Mouse (Mus musculus) limb, embryonic 11.5 days (tissue): Measurements from ENCODE around the gene Itga6. TPM values are rescaled to one million over a fixed set of nuclear protein-coding genes. Genes with fewer than 3 reads are reported as not detected.
A peak's percentile ranks its signal among the peaks of the same experiment; 100 is the strongest.

ENCODE experiments used
- ATAC-seq: fragments of 200-750 bp; cut with Nextera tagmentation; 2 replicates; pipeline ENCODE4 v1.8.0; 2017; ENCODE audit warnings: low read depth; ENCODE audit not compliant: insufficient number of reproducible peaks, low FRiP score, low TSS enrichment
- DNase-seq: peaks from one replicate; pipeline ENCODE4 v3.0.0-alpha.2; 2015; ENCODE audit warnings: low spot score
- H3K27ac ChIP-seq: fragments of 300-500 bp; sonication (generic); replicated peaks from 2 replicates; pipeline ENCODE4 v1.5.1; 2014; ENCODE audit warnings: low read depth, mild to moderate bottlenecking, low read length
- H3K27me3 ChIP-seq: fragments of 300-500 bp; sonication (generic); 2 replicates; pipeline ENCODE4 v1.6.1; 2014; ENCODE audit warnings: mild to moderate bottlenecking, low read length, mixed read lengths; ENCODE audit not compliant: control insufficient read depth, insufficient read depth
- H3K36me3 ChIP-seq: fragments of 300-500 bp; sonication (generic); 2 replicates; pipeline ENCODE4 v1.6.1; 2014; ENCODE audit warnings: mild to moderate bottlenecking, low read length, moderate library complexity, mixed read lengths; ENCODE audit not compliant: control insufficient read depth, insufficient read depth
- H3K4me1 ChIP-seq: fragments of 300-500 bp; sonication (generic); 2 replicates; pipeline ENCODE4 v1.6.1; 2014; ENCODE audit warnings: low read length, mixed read lengths; ENCODE audit not compliant: control insufficient read depth, insufficient read depth
- H3K4me2 ChIP-seq: fragments of 300-500 bp; sonication (generic); 2 replicates; pipeline ENCODE4 v1.6.1; 2014; ENCODE audit warnings: low read depth, mild to moderate bottlenecking, moderate library complexity; ENCODE audit not compliant: severe bottlenecking
- H3K4me3 ChIP-seq: fragments of 300-500 bp; sonication (generic); 2 replicates; pipeline ENCODE4 v1.5.1; 2014; ENCODE audit warnings: low read depth, low read length
- H3K9ac ChIP-seq: fragments of 300-500 bp; sonication (generic); 2 replicates; pipeline ENCODE4 v1.6.1; 2014; ENCODE audit warnings: mild to moderate bottlenecking, low read length
- H3K9me3 ChIP-seq: fragments of 300-500 bp; sonication (generic); 2 replicates; pipeline ENCODE4 v1.6.1; 2016; ENCODE audit warnings: low read length; ENCODE audit not compliant: control insufficient read depth
- WGBS: fragments of 180-500 bp; shearing (Covaris S2); extraction: QIAGEN DNeasy Blood & Tissue Kit; methylation state at CpG from one replicate; pipeline ENCODE4 v1.1.7; 2014; 5-methylcytosine and 5-hydroxymethylcytosine counted together
- polyA plus RNA-seq: library from polyadenylated mRNA; unstranded; fragments of >200 nt; fragmentation: Nextera tagmentation; extraction: Ambion mirVana; gene quantifications from 2 replicates; pipeline ENCODE4 v1.2.1, GENCODE M21; 2014

Gene Itga6
- polyA plus RNA-seq, 1 experiment from 2014 or later: 28.0 TPM

DNA sequence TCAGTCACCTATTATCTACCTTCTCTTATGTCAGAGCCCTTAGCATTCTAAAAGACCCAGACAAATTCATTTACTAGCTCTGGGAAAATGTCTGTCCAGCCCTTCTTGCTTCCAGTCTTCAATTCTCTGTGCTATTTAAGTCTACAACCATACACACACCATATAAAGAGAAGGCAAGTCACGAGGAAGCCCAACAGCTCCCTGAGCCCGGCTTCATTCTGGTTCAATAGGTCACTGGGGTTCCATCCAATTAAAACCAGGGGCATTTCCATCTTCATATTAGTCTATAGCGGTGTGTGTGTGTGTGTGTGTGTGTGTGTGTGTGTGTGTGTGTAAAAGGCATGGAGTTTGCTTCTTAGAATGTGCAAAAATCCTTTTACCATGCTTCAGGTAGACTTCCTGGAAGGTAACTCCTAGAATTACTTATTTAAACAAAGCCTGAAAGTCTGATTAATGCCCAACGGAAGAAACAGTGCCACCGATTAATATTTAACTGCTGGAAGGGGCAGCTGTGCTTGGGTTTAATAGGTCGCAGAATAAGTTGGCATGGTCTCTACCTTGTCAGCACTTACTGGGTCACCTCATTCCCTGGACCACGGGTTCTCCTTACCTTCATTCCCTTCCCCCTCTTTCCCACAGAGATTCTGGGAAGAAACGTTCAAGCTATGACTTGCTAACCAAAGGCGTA, 6.1 kb upstream of the Itga6 start:
- no peak overlapping the region for H3K4me3 ChIP-seq
- no peaks in the 10 kb centered on the region for H3K9me3 ChIP-seq
- H3K27ac ChIP-seq: no peak overlapping the region
- peaks cover under 1% of the 10 kb centered on the region; the same call in 1 of the 2 replicates for H3K4me1 ChIP-seq
- H3K4me2 ChIP-seq: no peak overlapping the region
- DNase-seq (no peak), ATAC-seq (no peak)
- 68% methylated on average over 9 of the region's 9 CpGs for WGBS
- H3K36me3 ChIP-seq: no peaks in the 10 kb centered on the region
- no peaks in the 10 kb centered on the region for H3K27me3 ChIP-seq
- no peak overlapping the region for H3K9ac ChIP-seq

DNA sequence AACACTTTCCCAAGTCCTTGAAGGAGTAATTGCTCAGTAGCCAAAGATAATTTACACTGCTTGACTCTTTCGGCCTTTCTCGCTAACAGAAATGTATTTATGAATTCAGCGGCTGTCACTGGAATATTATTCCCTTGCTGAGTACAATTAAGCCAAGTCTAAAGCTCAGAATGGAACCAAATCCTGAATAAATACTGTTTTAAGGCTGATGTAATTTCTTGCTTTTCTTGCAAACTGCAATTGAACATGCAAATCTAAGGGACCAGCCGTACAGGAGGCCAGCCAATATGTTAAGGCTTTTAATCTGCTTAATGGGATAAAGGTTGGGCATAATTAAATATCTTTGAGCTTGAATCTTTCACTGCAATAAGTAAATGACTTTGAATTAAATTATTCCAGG, 2.9 kb upstream of the Itga6 start:
- Histone ChIP-seq H3K4me3 (no peak overlapping the region), H3K9me3 (no peaks in the 10 kb centered on the region), H3K36me3 (no peaks in the 10 kb centered on the region), H3K9ac (no peak overlapping the region), H3K4me2 (no peak overlapping the region), H3K27ac (no peak overlapping the region), H3K4me1 (peaks cover 16% of the 10 kb centered on the region), H3K27me3 (no peaks in the 10 kb centered on the region)
- ATAC-seq: no peak
- WGBS: 83% methylated on average over 4 of the region's 4 CpGs
- DNase-seq: no peak

DNA sequence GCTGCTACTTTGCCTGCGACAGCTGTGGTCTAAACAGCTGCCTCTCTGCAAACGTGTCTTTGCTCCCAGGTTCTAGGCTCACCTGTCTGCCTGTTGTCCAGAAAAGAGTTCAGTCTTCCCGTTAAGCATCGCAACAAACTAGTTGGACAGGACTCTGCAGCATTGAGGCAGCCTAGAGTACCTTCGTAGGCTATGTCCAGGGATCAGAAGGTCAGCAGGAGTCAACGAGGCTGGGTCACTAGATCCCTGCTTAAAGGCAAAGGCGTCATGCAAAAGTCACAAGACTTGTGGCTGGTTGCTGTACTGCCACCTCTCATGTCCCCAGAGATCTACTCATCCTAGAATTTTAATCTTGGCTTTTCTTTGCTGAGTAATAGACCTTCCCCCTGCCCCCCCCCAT, 2.0 kb upstream of the Itga6 start:
- H3K4me2 ChIP-seq: no peak overlapping the region
- no peak overlapping the region for H3K4me3 ChIP-seq
- DNase-seq (no peak), ATAC-seq (no peak)
- H3K36me3 ChIP-seq: no peaks in the 10 kb centered on the region
- peaks cover 16% of the 10 kb centered on the region for H3K4me1 ChIP-seq
- no peaks in the 10 kb centered on the region for H3K27me3 ChIP-seq
- H3K9ac ChIP-seq: no peak overlapping the region
- H3K27ac ChIP-seq: no peak overlapping the region
- WGBS: 49% methylated on average over 7 of the region's 7 CpGs
- H3K9me3 ChIP-seq: no peaks in the 10 kb centered on the region

DNA sequence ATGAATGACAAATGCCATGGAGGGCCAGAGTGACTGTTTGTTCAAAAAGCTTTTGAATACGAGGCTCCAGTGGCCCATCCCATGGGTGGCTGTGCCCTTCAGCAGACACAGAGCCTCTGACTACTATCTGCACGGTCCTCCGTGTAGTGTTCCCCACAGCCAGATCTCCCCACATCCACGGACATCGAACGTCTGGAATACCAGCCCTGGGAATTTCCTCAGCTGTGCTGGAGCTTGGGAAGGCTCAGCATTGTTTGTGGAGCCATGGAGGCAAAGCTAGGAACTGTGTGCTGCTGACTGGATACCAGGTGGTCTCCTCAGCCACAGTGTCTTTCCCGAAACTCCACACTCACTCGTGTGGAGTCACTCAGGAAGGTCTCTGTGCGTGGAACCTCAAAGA, 1.1 kb upstream of the Itga6 start:
- Histone ChIP-seq H3K4me2 (no peak overlapping the region), H3K9me3 (no peaks in the 10 kb centered on the region)

DNA sequence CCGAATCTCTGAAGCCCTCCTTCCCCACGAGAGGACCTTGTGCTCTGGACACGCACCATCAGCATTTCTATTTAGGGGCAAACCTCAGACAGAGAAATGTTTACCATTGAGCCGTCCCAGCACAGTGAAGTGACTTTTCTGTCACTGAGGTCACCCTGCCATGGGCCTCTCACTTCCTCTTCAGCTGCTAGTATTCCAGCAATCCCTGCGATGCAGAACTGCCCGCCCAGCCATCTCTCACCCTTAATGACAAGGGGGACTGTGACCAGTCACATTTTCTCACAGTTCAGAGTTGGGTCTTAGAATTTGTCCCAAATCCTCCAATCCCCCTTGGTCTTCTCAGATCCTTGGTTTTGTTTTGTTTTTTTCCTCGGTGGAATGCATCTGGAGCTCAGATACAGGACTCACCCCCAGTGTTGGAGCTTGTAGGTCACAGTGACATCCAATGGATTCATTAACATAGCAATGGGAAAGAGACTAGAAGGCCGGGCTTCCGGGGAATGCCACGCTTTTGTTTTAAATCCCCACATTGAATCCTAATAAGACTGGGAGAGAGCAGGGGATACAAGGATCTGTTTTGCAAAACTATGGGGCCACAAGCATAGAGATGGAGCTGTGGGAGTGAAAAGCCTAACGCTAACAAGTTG, 432 bp upstream of the Itga6 start:
- Histone ChIP-seq H3K4me3 (no peak overlapping the region), H3K9me3 (no peaks in the 10 kb centered on the region), H3K27me3 (no peaks in the 10 kb centered on the region), H3K36me3 (no peaks in the 10 kb centered on the region), H3K4me2 (no peak overlapping the region), H3K9ac (no peak overlapping the region), H3K4me1 (peaks cover 16% of the 10 kb centered on the region), H3K27ac (no peak overlapping the region)
- DNase-seq (peak; percentile 53), ATAC-seq (no peak)
- 21% methylated on average over 11 of the region's 11 CpGs for WGBS

More for the DNA sequence above, 1.1 kb upstream of the Itga6 start:
- H3K27ac ChIP-seq: no peak overlapping the region
- no peaks in the 10 kb centered on the region for H3K27me3 ChIP-seq
- no peaks in the 10 kb centered on the region for H3K36me3 ChIP-seq
- ATAC-seq (no peak), DNase-seq (no peak)
- WGBS: 38% methylated on average over 9 of the region's 9 CpGs
- peaks cover 16% of the 10 kb centered on the region for H3K4me1 ChIP-seq
- H3K4me3 ChIP-seq: no peak overlapping the region
- H3K9ac ChIP-seq: no peak overlapping the region

DNA sequence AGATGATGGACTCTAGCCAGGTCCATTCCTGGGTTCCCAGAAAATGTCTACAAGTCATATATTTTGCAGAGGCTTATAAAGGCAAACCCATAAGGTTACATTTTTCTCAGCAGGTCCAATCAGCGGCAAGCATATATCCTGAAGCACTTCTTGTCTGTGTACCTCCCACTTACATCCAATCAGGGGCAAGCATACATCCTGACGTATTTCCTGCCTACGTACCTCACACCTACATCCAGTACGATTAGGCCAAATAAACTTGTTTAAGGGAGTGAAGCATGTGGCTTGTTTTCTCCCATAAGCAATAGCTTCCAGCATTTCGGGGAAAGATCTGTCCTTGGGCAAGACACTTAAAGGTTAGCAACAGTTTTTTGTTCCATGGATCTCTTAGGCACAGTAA, 3.0 kb downstream of the Itga6 start:
- H3K27ac ChIP-seq: no peak overlapping the region
- peaks cover 16% of the 10 kb centered on the region for H3K4me1 ChIP-seq
- no peak for DNase-seq
- WGBS: 88% methylated on average over 5 of the region's 5 CpGs
- no peaks in the 10 kb centered on the region for H3K36me3 ChIP-seq
- no peak overlapping the region for H3K4me2 ChIP-seq
- no peaks in the 10 kb centered on the region for H3K27me3 ChIP-seq
- no peak for ATAC-seq
- no peak overlapping the region for H3K9ac ChIP-seq
- H3K4me3 ChIP-seq: no peak overlapping the region
- H3K9me3 ChIP-seq: no peaks in the 10 kb centered on the region

DNA sequence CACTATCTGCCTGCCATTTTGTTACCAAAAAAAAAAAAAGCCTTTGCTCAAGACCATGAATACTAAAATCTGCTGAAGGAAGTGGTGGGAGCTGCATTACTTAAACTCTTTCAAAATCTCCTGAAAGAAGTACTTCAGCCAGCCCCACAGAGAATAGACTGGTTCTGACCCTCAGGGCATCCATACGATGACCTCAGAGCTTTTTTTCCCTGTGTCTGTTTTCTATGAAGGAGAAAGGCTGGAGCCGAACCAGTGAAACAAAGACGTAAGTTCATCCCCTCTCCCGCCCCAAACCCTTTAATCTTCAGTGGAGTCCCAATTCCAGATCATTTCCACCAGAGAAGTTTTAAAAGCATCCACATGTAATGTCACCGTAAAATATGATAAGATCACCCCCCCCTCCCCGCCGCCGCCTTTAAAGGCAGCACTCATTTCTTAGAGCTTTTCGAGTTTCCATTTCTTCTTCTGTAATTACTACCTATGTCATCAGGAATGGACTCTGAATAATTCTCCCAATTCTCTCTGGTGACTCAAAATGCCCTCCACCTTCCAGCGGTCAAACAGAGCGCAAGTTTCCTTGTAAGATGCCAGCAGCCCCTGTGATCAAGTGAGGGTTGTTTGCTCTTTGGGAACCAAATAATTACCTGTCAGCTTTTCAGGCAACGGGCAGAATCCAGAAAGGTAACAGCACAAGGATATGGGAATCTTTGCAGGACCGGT, 4.1 kb downstream of the Itga6 start:
- DNase-seq: no peak
- Histone ChIP-seq H3K4me2 (no peak overlapping the region), H3K4me3 (no peak overlapping the region), H3K36me3 (no peaks in the 10 kb centered on the region), H3K9me3 (no peaks in the 10 kb centered on the region), H3K4me1 (peaks cover 13% of the 10 kb centered on the region), H3K9ac (no peak overlapping the region), H3K27ac (no peak overlapping the region), H3K27me3 (no peaks in the 10 kb centered on the region)
- 51% methylated on average over 13 of the region's 13 CpGs for WGBS
- ATAC-seq: no peak

DNA sequence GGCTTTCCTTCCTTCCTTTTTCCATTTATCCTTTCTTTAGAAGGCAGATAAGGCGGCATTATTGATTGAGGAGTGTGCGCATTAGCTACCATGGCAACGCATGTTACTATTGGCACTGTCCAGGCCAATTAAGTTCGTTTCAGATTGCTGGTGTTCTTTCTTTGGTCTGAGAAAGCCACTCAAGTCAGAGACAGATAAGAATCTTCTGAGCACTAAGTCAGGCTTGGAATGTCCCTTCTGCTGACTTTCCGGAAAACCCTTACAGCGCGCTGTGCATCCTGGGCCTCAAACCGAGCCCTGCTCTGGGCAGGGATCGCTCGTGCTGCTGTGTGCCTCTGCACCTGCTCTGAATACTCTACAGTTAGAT, 4.7 kb downstream of the Itga6 start:
- ATAC-seq (no peak), DNase-seq (no peak)
- Histone ChIP-seq H3K4me2 (no peak overlapping the region), H3K9me3 (no peaks in the 10 kb centered on the region), H3K4me1 (peaks cover 9% of the 10 kb centered on the region), H3K4me3 (no peak overlapping the region), H3K36me3 (no peaks in the 10 kb centered on the region), H3K27ac (no peak overlapping the region), H3K27me3 (no peaks in the 10 kb centered on the region), H3K9ac (no peak overlapping the region)
- 70% methylated on average over 10 of the region's 10 CpGs for WGBS
